Mouse (Mus musculus) ES-E14 (cell line): ENCODE data around the gene Heatr3.

Experiments
- CHD2 ChIP-seq: IDR thresholded peaks from 2 replicates; pipeline ENCODE4 v1.6.1; 2014; ENCODE audit warnings: mild to moderate bottlenecking, low read depth, low read length, inconsistent platforms
- HCFC1 ChIP-seq: IDR thresholded peaks from 2 replicates; pipeline ENCODE4 v1.6.1; 2012; ENCODE audit warnings: low read length, inconsistent platforms, borderline replicate concordance; ENCODE audit not compliant: insufficient read depth
- MAFK ChIP-seq: IDR thresholded peaks from 2 replicates; pipeline ENCODE4 v1.6.1; 2014; ENCODE audit warnings: mild to moderate bottlenecking, low read depth, low read length, inconsistent platforms; ENCODE audit not compliant: insufficient read depth
- ZC3H11A ChIP-seq: IDR thresholded peaks from 2 replicates; pipeline ENCODE4 v1.6.1; 2012; ENCODE audit warnings: low read depth, mild to moderate bottlenecking, inconsistent platforms, low read length, borderline replicate concordance
- ZNF384 ChIP-seq: IDR thresholded peaks from 2 replicates; pipeline ENCODE4 v1.6.1; 2012; ENCODE audit warnings: low read depth, low read length, inconsistent platforms

- TF ChIP-seq ZC3H11A = no peak
- no peak; the same call in 1 of the 2 replicates for TF ChIP-seq HCFC1
- peak; percentile 90 for TF ChIP-seq CHD2
- TF ChIP-seq ZNF384 = no peak
- TF ChIP-seq MAFK = no peak
These were observed 19.1 kb upstream of the Heatr3 start, which contains the start of gene Cnep1r1 for GRCm38 (mm10) chr8:88118456-88119036.
